Mouse (Mus musculus) regulatory T cell (primary cell): ENCODE results near the gene Cobl.

Experiments used
- in situ Hi-C: fragments of 300-600 bp; cut with MboI, MseI; formaldehyde crosslinking; loops from one replicate; pipeline ENCODE4 v1.15.1; 2025; ENCODE audit warnings: high pct_unique_total_duplicates

Gene Cobl

GRCm38 (mm10) chr11:12384826-12385225, 79.9 kb downstream of the Cobl start:
- in situ Hi-C loops = no loop called here

DNA sequence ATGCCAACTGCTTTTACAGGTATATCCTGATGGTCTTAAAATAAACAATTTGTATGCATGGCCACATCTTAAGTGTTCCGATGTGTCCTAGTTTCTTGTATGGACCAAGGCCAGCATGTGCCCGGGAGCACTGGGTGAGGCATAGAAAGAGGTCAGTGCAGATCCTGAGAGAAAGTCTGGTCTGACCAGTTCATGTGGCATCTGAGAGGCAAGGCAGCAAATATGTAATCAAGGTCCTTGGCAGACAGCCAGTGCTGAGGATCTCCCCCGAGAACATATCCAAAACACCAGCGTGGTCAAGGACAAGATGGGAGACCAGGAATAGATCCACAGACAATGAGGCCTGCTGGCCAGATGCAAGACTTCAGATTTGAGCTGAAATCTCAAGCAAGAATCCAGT, 81.8 kb downstream of the Cobl start:
- in situ Hi-C loops = no loop called here

- in situ Hi-C loops = no loop called here
Measured at GRCm38 (mm10) chr11:12381096-12381495, 83.7 kb downstream of the Cobl start.

GRCm38 (mm10) chr11:12376628-12377027, 88.1 kb downstream of the Cobl start:
- in situ Hi-C loops = no loop called here

- in situ Hi-C loops = no loop called here
Measured at GRCm38 (mm10) chr11:12373106-12374098, 91.4 kb downstream of the Cobl start.

DNA sequence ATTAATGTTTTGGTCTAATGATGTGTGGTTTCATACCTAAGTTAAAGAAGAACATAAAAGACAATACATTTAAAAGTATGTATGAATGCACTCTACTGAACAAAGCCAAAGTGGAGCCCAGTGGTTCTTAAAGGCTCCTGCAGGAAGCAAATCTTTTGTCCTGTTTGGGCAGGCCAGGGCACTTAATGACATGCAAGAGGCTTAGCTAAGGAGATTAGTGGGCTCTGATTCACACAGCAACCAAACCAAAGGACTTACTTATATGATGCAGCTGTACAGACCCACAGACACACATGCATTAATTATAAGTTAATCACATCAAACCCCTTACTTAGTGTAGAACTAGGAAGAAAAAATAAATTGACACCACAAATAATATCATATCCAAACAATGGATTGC, 93.8 kb downstream of the Cobl start:
- in situ Hi-C loops = no loop called here

- in situ Hi-C loops = no loop called here
Measured at GRCm38 (mm10) chr11:12367426-12368178, 97.2 kb downstream of the Cobl start.

DNA sequence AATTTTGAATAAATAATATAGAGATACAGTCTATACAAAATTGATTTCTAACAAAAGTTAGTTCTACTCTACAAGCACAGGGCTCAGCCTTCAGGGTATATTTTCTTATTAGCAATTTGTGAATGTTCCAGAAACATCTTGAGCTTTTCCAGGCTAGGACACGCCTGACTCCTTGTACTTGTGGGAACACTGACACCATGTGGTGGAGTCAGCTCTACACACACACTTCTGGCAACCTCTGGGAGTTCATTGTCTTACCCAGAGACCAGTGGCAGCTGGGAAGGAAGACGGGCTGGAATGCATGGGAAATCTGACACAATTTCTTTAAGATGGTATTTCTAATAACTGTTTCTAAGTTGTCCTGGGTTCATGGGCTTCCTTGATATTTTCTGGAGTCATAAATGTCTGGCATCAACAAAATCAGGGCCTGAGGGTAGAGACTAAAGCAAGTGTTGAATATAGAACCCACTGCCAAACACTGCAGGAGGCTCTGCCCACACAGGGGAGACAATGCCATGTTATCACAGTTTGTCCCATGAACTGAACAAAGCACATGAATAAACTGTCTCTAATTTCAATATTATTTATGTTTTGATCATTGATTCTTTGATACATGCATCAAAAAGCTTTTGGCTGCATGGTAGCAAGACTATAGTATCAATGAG, 105.3 kb downstream of the Cobl start:
- in situ Hi-C loops = no loop called here

GRCm38 (mm10) chr11:12358602-12359001, 106.2 kb downstream of the Cobl start:
- in situ Hi-C loops = no loop called here

- in situ Hi-C loops = no loop called here
Measured at GRCm38 (mm10) chr11:12355681-12356080, 109.1 kb downstream of the Cobl start.

DNA sequence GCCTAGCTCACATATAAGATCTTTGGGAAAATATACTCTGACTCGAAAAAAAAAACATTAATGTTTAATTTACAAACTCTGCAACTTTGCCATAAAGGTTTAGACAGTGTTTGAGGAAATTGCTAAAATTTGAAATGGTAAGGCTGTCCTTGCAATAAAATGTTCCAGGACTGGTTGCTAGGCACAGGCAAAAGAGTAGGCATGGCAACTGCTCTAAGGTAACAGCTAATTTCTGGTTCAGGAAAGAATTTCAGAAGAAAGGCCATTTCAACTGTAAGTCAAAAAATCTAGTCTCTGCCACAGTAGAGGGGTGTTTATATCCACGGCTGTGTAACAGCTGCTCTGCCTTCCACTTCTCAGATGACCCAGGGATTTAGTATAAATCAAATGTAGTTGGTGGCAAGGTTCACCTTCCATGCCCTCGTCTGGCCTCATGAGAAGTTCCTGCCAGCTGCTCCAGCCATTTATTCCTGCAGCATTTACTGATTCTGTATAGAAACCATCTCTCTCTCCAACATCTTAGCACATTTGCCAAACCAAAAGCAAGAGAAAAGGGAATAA, 113.7 kb downstream of the Cobl start:
- in situ Hi-C loops = no loop called here

- in situ Hi-C loops = no loop called here
Measured at GRCm38 (mm10) chr11:12350086-12350485, 114.7 kb downstream of the Cobl start.

DNA sequence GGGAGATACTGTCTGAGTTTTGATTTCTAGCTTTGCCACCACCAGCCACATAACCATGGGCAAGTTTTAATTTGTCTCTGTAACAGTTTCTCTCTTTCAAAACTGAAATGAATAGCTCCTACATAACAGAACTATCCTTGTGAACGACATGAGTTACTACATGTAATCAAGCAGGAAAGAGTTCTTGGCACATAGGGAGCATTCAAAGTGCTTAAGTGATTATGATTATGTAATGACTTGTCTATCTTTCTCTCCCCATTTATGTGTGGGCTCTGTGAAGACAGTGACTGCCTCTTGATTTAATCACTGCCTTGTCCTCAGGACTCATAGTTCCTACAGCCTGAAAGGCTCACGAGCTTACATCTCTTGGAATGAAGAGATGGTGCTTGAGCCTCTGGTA, 118.3 kb downstream of the Cobl start:
- in situ Hi-C loops = no loop called here

DNA sequence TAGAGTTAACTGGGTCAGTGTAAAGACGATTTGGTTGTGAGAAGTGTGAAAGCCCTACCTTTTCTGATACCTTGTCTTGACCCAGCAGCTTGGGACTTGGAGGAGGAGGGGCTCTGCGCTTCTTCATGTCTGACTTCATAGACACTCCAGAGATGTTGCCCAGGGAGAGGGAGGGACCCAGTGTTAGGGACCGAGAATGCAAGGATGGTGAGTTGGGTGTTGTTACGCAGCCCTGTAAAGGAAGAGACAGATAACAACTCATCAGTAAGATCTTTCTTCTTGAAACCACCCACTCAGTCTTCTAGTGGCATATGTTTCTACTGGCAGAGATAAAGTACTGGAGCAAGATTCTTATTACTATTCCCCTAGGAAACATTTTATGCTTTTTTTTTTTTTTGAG, 121.1 kb downstream of the Cobl start:
- in situ Hi-C loops = no loop called here

DNA sequence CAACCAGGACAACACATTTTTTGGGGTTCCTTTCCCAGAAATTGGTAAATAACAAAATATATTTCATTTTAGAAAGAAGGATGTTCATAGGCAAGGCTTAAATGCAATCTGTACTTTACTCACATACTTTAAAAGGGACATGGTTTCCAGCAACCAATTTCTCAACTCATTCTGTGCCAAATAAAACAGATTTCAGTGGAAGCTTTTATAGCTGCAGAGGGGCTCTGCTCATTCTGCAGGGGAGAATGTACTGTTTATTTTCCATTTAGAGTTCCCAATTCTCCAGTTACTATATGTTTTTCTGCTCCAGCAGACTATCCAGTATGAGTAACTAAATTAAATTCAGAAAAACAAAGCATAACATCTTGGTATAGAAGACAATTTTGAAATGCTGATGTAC, 124.1 kb downstream of the Cobl start:
- in situ Hi-C loops = no loop called here

GRCm38 (mm10) chr11:12336145-12336544, 128.6 kb downstream of the Cobl start:
- in situ Hi-C loops = no loop called here

- in situ Hi-C loops = no loop called here
Measured at GRCm38 (mm10) chr11:12331997-12332396, 132.8 kb downstream of the Cobl start.

GRCm38 (mm10) chr11:12321445-12321844, 143.3 kb downstream of the Cobl start:
- in situ Hi-C loops = no loop called here

- in situ Hi-C loops = no loop called here
Measured at GRCm38 (mm10) chr11:12319318-12319717, 145.4 kb downstream of the Cobl start.

DNA sequence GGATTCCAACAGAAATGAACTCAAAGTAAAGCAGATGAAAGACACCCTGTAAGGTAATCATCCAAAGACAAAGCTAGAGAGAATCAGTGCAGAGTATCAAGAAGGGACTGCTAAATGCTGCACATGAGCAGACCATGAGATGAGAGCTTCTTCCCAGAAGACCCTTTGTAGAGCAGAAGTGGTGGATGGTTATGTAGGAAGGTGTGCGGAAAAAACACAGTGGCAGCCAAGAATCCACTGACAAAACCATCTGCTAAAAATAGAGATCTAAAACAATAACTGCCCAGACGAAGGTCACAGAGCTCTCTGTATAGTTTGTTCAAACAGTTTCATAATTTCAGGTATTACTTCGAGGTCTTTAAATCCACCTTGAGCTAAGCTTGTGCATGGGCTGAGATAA, 149.1 kb downstream of the Cobl start:
- in situ Hi-C loops = no loop called here

DNA sequence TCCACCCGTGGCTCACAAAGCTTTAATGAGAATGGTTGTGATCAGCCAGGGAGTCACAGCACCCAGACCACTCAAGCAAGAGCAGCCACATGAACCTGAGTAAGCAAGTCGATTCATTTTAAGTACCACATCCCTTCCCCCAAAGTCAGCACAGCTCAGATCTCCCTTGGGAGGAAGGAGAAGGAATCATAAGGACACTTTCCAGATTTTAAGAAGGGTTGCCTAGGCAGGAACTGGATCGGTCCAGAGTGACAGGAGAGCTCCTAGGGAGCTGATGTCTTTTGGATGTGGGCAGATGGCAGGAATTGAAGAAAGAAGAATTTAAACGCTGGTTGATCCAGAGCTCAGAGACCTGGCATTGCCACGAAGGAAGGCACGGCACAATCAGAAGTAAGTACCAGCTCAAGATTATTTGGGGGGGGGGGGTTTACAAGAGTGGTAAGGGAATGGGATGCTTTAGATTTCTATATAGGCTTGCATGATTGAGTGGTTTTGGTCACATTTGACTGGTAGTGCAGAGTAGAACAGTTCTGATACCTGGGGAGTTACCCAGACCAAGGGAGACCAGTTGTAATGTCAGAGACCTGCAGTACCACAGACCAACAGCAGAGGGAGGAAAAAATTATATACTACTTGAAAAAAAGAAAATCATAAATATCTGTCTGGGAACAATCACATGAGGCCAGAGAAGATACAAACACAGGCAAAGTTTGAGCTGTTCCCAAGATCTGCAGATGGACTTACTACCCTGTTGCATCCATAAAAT, 150.3 kb downstream of the Cobl start:
- in situ Hi-C loops = no loop called here
